Mouse (Mus musculus) thymus, adult 18-20 months (tissue): Measurements from ENCODE around the gene Rgs9bp.

Source experiments
- DNase-seq, 2 experiments: peaks; one replicate each; pipeline ENCODE4 v3.0.0; 2022; ENCODE audit warnings: mixed read lengths in 2 of 2

The Rgs9bp gene

DNA sequence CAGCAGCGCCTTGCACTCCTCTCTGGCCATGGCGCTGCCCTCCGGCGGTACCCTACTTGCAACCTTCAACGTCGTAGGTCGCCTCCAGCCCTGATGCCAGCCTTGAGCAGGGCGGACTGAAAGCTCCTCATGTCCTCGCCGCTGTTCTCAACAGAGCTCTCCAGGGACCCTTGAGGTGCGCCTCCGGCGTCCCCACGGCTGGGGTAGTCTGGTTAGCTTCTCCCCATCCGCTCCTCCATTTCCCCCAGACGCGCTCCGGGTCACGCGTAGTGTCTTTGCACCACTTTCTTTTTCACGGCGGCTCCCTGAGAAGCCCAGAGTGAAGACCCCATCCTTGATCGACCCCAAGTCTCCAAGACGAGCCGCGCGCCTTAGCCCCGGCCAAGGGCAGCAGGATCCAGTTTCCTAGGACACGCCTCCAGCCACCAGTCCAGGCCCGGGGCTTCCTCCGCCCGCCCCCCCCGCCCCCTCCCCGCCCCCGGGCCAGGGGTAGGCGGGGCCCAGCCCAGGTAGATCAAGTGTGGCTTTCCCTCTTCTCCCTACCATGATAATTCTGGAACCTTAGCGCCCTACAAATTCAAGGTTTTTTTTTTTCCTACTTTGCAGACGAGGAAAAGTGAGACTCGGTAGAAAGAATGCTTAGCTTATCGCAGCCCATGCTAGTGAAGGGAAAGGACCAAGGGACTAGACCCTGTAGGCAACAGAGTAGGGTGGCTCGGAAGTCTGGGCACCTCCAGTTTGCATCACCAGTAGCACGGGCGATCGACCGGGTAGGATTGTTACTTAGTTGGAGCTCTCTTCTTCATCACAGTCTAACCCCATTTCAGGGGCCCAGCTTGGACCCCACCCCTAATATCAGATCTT is at the start of gene Rgs9bp:
Gene Rgs9bp, minus strand, starts transcription at position 392 of the 864 bp plus-strand sequence.
- peak; percentile 39 for DNase-seq

DNA sequence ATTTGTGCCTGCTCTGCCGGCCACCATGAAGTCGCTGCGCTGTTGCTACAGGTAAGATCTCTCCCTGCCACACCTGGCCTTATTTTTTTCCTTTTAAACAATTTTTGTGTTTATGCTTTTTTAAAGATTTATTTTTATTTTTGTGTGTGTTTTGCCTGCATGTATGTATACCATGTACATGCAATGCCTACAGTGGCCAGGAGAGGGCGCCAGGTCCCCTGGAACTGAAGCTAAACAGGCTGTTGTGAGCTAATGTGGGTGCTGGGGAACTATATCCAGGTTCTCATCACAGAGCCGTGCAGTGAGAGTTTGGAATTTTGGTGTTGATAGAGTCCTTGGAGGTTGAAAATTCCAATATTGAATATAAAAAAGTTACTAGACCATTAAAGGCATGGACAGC is 43.1 kb upstream of the Rgs9bp start:
- no peak for DNase-seq

DNA sequence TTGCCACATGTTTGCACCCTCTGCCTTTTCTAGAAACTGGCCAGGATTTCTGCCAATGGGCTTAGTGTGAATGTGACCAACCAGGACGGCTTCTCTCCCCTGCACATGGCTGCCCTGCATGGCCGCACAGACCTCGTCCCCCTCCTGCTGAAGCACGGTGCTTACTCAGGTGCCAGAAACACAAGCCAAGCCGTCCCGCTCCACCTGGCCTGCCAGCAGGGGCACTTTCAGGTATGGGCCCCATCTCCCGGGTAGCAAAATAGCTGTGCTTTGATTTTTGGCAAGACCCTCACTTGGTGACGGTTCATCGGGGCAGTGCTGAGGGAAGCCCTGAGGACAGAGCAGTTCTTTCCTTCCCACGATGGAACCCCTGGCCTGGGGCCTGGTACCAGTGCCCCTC is 42.0 kb upstream of the Rgs9bp start:
- no peak for DNase-seq

DNA sequence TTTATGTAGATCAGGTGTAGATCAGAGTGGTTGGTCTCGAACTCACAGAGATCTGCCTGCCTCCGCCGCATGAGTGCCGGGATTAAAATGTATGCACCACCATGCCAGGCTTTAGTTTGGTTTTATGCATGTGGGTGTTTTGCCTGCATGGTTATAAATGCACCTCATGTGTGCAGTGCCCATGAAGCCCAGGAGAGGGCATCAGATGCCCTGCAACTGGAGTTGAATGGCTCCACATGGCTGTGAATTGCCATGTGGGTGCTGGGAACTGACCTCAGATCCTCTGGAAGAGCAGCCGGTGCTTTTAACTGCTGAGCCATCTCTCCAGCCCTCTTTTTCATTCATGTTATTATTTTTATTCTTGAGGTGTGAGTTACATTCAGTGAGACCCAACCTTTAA is 40.7 kb upstream of the Rgs9bp start:
- DNase-seq, result no peak

DNA sequence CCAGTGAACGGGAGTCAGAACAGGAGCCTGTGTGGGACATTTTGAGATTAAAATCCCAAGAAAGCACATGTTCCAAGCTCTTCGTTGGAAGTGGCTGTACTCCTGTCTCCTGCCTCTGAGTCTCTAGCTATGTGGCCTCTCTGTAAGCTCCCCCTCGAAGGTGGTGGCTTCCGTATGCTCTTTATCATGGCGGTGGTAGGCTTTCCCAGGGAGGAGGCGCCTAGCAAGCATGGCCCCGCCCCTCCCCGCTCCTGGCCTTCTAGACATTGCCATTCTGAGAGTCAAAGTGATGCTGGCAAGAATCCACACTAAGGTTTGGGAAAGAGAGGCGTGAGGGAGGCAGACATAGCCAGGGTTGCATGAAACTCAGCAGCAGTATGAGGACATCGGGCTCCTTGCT is 37.2 kb upstream of the Rgs9bp start:
- no peak for DNase-seq

DNA sequence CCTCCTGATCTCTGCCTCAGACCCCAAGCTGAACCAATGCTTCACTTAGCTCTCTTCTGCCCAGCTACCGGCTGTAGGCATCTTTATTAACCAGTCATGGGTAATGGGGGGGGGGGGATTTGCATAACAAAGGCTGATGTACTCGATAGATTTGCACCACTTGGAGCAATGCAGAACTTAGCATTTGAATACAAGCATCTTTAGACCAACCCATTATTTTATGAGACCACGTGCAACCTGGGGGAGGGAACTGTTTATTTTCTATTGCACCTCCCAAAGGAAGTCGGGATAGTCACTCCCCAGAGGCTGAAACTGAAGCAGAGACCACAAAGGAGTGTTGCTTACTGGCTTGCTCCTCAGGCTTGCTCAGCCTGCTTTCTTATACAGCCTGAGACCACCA is 32.1 kb upstream of the Rgs9bp start:
- no peak for DNase-seq

DNA sequence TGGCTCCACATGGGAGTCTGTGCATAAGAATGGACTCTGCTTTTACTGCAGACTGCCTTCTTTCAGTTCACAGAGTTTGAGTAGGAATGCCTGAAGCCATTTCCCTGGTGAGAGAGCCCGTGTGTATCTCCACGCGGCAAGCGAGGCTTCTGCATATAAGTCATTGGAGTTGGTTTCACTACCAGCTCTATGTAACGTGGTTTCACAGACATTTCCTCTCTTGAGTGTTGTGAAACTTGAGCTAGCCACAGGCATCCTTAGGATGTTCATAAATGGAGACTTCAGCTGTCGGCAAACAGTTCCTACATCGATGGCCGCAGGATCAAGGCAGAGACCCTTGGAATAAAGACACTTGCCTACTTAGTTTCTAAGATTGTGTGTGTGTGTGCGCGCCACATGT is 23.9 kb upstream of the Rgs9bp start:
- no peak for DNase-seq

DNA sequence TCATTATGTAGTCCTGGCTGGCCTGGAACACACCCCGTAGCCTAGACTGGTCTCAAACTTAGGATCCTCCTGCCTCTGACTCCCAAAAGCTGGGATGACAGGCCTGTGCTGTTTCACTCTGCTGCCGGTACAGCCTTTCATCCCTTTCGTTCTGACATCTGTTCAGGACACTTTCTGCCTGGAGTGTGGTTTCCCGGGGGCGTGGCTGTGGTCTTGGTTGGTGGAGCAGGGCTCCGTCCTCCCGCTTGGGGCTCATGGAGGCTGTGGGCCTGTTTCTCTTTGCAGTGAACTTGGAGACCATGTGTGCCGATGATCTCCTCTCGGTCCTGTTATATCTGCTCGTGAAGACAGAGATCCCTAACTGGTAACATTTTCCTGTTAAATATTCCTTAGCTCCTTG is 21.4 kb upstream of the Rgs9bp start:
- no peak for DNase-seq

DNA sequence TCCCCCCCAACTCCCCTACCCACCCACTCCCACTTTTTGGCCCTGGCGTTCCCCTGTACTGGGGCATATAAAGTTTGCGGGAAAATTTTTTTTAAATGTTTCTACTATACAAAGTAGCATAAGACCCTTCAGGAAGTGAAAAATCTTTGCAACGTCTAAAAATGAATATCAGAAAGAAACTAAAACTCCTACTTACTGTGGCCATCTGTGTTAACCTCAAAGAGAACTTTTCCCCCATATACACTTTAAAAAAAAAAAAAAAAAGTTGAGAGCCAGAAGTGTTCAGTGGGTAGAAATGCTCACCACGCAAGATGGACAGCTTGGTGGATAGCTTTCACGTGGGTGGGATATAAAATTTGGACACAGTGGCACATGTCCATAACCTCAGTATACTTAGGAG is 17.4 kb upstream of the Rgs9bp start:
- no peak for DNase-seq

DNA sequence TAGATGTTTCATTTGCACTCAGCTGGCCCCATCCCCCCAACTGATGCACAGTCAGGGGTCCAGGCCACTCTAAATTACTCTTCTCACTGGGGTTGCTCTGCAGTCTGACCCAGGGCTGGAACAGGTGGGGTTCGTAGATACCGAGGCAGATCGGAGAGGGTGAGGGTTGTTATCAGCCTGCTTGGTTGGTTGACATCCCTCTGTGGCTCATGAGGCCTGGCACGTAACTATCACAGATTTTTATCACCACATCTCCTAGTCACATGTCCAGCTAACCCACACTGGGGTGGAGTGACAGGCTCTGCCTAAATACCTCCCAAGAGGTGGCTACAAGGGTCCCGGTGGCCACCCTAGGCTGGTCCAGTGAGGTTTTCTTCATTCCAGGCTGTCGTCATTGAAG is 15.7 kb upstream of the Rgs9bp start:
- no peak for DNase-seq

DNA sequence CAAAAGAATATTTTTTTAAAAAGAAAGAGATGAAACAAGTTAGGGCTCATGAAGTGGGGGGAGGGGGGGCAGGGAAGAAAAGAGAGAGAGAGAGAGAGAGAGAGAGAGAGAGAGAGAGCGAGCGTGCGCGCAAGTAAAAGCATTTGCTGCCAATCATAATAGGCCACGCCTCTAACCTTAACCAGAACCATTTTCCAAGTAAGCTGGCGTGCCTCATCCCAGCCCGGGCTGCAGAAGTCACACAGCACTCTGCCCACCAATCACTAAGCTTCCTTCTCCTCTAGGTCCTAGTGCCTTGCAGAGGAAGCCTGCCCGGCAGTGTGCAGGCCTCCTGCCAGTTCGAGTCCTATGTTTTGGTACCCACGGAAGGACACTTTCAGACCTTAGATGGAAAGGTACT is 14.6 kb upstream of the Rgs9bp start:
- no peak for DNase-seq

DNA sequence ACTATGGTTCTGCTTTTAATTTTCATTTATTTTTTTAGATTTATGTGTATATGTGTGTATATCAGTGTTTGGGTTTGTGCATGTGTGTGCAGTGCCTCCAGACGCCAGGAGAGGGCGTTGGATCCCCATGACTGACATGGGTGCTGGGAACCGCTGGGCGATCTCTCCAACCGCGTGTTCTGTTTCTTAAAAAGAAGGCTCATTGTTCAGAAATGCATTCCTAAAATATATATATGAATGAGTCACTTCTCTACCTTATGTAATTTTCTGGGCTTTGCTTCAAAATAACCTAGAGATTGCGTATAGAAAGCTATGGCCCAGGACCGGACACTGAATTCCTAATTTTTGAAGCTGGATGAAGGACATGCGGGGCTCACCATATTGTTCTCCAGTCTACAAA is 14.1 kb upstream of the Rgs9bp start:
- no peak for DNase-seq

DNA sequence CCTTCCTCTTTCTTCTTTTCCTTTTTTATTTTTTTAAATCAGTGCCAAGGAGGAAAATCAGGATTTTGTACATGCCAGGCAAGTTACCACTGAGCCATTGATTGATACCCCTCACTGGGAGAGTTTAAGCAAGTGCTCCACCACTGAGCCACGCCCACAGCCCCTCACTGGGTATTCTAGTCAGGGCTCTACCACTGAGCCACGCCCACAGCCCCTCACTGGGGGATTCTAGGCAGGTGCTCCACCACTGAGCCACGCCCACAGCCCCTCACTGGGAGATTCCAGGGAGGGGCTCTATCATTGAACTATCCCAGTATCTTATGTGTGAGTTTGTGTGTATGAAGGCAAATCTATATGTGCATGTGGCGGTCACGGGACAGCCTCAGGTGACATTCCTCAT is 8.9 kb upstream of the Rgs9bp start:
- DNase-seq, result no peak

DNA sequence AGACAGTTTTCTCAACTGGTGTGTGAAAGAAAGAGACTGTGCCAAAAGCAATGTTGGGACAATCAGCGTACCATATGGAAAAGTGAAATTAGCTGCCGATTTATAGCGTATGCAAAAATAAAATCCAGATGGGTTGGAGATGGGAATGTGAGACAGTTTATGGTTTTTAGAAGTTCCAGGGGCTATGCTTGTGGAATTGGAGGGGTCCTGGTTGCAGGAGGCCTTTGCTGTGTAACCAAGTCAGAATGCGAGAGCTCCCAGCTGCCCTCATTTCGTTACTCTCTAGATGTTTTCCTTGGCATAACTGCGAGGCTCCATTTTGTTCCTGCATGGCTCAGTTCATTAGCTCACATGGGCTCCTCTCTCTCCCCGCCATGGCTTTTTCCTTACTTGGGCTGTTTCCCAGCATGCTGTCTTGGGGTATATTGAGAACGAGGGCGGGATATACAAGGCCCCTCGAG is 5.4 kb upstream of the Rgs9bp start:
- no peak for DNase-seq

DNA sequence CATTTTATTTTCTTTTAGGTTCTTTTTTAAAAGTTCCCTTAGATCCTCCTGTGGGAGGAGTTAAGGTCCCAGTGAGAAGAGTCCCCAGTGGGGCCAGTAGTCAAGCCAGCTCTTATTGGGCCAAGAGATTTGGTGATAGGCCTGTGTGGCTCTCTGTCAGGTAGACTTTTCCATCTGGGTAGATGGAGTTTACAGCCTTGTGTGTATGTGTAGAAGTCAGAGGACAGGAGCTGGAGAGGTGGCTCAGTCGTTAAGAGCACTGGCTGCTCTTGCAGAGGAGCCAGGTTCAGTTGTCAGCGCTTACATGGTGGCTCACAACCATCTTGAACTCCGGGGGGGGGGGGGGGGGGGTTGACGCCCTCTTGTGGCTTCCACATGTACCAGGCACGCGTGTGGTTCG is 4.1 kb upstream of the Rgs9bp start:
- no peak for DNase-seq

DNA sequence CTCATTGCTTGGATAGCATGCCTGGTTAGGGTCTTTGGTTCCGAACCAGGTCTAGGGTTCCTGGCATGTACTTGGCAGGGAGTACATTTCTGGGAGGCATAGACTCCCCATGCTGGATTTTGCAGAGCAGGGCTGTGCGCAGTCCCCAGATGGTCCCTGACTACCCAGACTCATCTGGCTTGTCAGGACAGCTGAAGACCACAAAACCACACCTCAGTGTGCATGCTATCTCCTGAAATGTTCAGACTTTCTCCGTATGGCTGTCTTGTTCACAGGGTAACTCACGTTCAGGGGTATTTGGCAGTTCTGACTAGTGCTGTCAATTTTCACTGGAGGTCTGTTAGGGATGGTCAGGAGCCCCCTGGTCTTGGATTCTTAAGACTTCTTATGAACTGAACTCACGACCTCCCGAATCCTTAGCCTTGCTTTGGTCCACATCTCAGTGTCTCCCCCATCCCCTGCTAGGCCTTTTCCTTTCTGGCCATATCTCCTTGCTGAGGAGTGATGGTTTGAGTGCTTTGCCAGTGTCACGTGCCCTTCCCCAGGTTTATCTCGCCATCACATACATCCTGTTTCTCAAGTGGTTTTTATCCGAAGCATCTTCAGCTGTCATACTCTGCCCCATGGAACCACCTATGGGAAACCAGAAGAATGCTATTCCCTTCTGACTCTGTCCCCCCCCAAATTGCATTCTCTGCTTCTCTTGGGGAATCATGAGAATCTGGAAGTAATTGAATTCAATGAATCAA is 3.5 kb upstream of the Rgs9bp start:
- DNase-seq, result no peak

DNA sequence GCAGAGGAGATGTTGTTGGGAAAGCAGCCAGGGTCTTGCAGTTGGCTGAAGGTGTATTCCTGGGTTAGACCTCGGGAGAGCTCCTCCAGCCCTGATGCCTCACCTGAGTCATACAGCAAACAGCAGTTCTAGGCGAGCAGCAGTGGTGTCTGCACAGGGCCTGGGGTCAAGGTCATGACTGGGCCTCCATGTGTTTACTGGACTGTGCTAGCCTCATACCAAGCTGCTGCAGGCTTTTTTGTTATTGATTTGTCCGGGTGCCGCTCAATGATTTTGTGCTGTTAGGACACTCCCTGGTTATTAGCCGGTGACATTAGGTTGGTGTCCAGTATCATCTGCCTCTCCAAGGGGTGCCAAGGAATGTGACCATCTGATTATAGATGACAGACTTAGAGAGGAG is 2.3 kb upstream of the Rgs9bp start:
- no peak for DNase-seq

DNA sequence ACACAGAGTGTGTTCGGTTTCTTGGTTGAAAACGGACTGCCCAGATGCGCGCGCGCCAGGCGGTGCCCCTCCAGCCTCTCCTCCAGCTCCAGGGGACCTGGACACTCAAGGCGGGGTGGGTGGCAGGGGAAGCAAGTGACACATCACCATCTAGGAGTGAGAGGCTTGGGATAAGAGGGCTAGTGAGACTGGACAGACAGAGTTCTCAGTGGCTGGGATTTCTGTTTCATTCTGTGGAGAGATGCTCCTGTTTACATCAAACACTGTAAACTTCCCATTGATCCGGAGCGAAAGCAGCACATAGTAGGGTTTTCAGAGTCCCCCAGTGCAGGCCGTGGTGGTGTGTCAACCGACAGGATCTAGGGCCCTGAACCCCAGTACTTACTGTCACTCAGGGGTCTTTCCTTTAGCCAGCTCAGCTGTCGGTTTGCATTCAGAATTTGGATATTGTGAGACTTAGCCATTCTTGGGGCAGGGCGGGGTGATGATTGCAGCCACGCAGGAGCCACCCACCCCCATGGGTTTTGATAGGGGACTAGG is 1.6 kb upstream of the Rgs9bp start:
- DNase-seq, result peak in 1 of 2 experiments; percentile 11

DNA sequence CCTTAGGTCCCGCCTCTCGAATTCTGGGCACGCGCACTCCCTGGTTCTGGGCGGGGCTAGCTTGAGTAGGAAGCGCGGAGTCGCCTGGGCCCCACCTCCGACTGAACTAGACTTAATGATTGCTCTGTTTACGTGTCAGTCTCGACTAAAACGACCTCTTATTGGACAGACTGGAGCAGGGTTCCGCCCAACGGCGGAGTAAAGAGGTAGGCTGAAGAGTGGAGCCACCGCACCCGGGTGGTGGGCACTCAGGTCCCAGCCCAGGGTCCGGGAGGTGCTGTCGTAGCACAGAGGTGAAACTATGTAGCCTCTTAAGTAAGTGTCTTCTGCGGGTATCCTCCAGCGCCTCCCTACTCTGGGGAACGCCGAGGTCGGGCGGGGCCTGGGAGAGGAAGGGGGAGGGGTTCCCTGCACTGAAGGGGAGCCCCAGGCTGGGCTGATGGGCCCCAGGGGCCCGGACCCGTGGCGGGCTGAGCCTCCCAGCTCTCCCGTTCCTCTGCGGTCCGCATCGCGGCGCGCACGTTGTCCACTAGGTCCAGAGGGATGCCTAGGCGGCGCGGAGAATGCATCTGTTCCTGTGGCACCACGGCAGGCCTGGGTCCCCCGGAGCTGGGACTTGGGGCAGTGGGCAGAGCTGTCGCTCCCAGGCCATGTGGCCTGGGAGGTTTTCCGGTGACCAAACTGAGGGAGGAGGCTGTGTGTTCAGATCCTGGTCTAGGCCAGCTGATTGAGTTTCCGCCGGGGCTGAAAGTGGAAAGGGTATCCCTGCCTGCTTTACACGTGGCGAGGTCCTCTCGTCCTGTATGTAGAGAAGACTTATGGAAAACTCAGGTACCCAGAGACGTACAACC is 898 bp upstream of the Rgs9bp start, which contains the start of gene Ankrd27:
Gene Ankrd27, plus strand, starts transcription at position 190 of the 851 bp plus-strand sequence.
- DNase-seq, result peak; percentile 91 to 94

DNA sequence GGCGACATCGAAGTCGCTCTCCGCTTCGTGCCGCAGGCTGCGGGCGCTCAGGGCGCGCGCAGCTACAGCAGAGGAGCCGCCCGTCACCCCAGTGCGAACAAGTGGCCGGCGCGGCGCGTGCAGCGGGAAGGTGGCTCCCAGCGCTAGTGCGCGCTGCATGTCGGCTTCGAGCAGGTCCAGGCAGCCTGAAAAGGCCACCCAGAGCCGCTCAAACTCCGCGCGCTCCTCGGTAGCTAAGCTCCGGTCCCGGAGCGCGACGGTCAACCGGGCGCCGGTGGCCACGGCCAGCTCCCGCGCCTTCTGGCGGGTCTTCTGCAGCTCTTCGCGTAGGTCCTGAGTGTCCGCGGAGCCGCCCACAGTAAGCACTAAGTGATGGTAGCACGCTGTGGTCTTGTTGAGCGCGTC is 594 bp downstream of the Rgs9bp start:
- peak in 1 of 2 experiments; percentile 16 for DNase-seq

DNA sequence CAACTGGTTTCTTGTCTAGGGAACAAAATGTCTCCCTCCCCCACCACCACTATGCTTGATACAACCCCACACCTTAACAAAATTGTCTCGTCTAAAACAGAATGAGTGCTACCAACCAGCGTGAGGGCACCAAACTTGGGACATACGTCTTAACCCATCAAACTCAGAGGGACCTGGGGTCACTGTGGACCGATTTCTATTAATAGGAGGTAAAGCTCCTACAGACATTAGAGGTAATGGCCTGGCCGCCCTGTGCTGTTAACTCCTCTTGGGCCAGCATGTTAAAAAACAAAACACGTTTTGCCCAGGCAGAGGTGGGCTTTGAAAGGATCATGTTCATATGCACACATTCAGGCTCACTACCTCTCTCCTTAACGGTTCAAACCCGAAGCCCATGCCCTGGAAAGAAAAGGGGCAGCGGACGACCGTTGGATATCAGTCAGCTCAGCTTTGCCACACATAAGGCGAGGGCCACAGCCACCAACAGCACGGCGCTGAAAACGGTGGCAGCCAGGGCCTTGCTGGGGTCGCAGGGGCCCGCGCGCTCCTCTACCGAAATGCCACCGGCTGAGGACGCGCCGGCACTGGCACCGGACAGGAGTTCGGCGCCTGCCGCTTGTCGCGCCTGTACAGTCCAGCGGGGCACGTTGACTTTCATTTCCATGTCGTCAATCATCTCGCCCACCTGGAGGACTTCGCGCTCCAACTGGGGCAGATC is 1.2 kb downstream of the Rgs9bp start:
- no peak for DNase-seq

DNA sequence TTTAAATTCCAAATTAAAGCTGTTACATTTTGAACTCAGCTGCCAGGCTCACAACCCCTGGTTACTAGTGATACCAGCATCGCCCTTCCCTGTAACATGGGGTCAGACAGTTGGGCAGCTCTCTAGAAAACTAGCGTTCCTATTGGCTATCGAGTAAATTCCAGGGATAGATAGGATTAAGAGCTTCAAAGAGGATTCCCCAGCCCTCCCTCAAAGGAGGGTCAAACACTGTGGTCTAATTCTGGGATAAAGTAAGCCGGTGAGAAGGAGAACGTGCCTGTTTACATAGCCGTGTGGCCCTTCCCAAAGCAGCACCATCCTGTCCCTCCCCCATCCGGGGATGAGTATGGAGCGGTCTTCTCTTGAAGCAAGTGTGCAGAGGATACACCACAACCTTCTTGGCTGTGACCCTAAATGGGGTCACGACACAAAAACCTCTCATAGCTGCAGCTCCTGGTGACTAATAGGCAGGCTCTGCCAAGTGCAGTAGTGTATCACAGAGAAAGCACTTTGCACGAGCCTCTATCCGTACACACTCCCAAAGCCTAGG is 1.8 kb downstream of the Rgs9bp start:
- no peak for DNase-seq
